Mouse (Mus musculus): ENCODE results near the gene Kcng1. TPM values are rescaled to one million over a fixed set of nuclear protein-coding genes. Genes with fewer than 3 reads are reported as not detected.

The Kcng1 gene
- polyA plus RNA-seq, 1 experiment from 2014 or later: 0.76 TPM

DNA sequence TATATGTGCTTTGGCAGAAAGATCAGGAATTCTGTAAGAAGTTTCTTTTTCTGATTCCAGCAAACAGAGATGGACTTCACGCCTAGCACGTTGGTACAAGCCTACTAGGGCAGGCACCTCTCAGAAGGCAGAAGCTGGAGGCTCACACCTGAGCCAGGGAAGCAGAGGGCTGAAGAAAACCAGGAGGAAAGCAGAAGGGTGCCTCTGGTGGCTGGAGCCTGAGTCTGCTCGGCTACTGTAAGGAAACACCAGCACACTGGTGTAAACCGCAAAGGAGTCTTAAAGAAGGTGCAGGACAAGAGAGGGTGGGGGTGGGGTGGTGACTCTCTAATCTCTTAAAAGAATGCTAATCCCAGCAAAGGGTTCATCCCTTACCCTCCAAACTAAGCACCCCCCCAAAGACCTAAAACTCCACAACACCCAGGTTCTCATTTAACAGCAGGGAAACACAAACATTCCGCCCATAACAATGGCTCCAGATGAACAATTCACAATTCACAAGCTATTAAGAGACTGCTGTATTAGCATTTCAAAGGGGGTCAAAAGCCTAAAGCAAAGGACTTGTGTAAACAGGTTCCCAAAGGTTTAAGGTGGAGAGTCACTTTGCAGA lies 67.6 kb downstream of the Kcng1 start:
- no peak overlapping the region for H3K4me3 ChIP-seq (ENCODE audit: low read depth, low read length)
- no peak overlapping the region for H3K27ac ChIP-seq (replicated peaks; ENCODE audit: low read depth, low read length)
- no peaks in the 10 kb centered on the region for H3K27me3 ChIP-seq (ENCODE audit: control insufficient read depth, insufficient read depth, low read length)
- no peak for DNase-seq (ENCODE audit: low spot score)
- H3K4me2 ChIP-seq (ENCODE audit: low read depth, severe bottlenecking): no peak overlapping the region
- no peak for ATAC-seq (ENCODE audit: insufficient number of reproducible peaks, low FRiP score, low TSS enrichment, low read depth)
- H3K36me3 ChIP-seq (ENCODE audit: control insufficient read depth, insufficient read depth, low read length): peaks cover 20% of the 10 kb centered on the region
- WGBS: 48% methylated on average over 5 of the region's 5 CpGs
- H3K4me1 ChIP-seq (ENCODE audit: control insufficient read depth, insufficient read depth, low read length): no peaks in the 10 kb centered on the region
- no peaks in the 10 kb centered on the region for H3K9me3 ChIP-seq (ENCODE audit: control insufficient read depth, low read length)
- H3K9ac ChIP-seq (ENCODE audit: low read length): no peak overlapping the region

Other genes with a start within 250 kb of the Kcng1 start
- gene Pard6b, start 200.7 kb downstream of the Kcng1 start, polyA plus RNA-seq (2014; fragmentation: Nextera tagmentation; extraction: Ambion mirVana): 5.0 and 5.7 TPM in 2 replicates
- gene Adnp, start 74.6 kb downstream of the Kcng1 start, polyA plus RNA-seq (2014; fragmentation: Nextera tagmentation; extraction: Ambion mirVana): 12.2 and 19.8 TPM in 2 replicates
- 27.8 and 28.5 TPM in 2 replicates for gene Gm20716, start 51.4 kb downstream of the Kcng1 start, polyA plus RNA-seq (2014; fragmentation: Nextera tagmentation; extraction: Ambion mirVana)
- gene Dpm1, start 51.1 kb downstream of the Kcng1 start, polyA plus RNA-seq (2014; fragmentation: Nextera tagmentation; extraction: Ambion mirVana): 51.3 and 54.7 TPM in 2 replicates
- 7.0 and 8.9 TPM in 2 replicates for gene Mocs3, start 51.1 kb downstream of the Kcng1 start, polyA plus RNA-seq (2014; fragmentation: Nextera tagmentation; extraction: Ambion mirVana)